Mouse (Mus musculus) MEL (cell line): ENCODE measurements around the gene March2. TPM values are rescaled to one million over a fixed set of nuclear protein-coding genes. Genes with fewer than 3 reads are reported as not detected.
A peak's percentile ranks its signal among the peaks of the same experiment; 100 is the strongest.

Experiments
- DNase-seq: peaks from one replicate; pipeline ENCODE4 v3.0.0; 2011; ENCODE audit warnings: low read depth, low spot score
- H3K27ac ChIP-seq: 2 replicates; pipeline ENCODE4 v1.5.1; 2012; ENCODE audit warnings: low read depth, mild to moderate bottlenecking, control low read depth, low read length, moderate library complexity; ENCODE audit not compliant: control insufficient read depth
- H3K27me3 ChIP-seq, 2 experiments: fragments of 150-350 bp in 1 of 2; sonication (generic) in 1 of 2; 2 replicates each; pipeline ENCODE4 v1.6.1; 2012; ENCODE audit warnings: low read length in 2 of 2, mild to moderate bottlenecking in 2 of 2, improper control_type of control experiment in 1 of 2, moderate library complexity in 1 of 2; ENCODE audit not compliant: insufficient read depth in 2 of 2, control insufficient read depth in 1 of 2
- H3K36me3 ChIP-seq, 2 experiments: 2 replicates each; pipeline ENCODE4 v1.6.1; 2012 to 2014; ENCODE audit warnings: low read length in 2 of 2, improper control_type of control experiment in 1 of 2, inconsistent platforms in 1 of 2, mild to moderate bottlenecking in 1 of 2; ENCODE audit not compliant: insufficient read depth in 2 of 2, control insufficient read depth in 1 of 2
- H3K4me1 ChIP-seq, 2 experiments: fragments of 150-350 bp in 1 of 2; sonication (generic) in 1 of 2; 2 replicates each; pipeline ENCODE4 v1.6.1; 2012; ENCODE audit warnings: low read length in 2 of 2, improper control_type of control experiment in 1 of 2, mild to moderate bottlenecking in 1 of 2; ENCODE audit not compliant: insufficient read depth in 2 of 2, control insufficient read depth in 1 of 2
- H3K4me3 ChIP-seq, 2 experiments: fragments of 150-350 bp in 1 of 2; sonication (generic) in 1 of 2; 2 replicates each; pipeline ENCODE4 v1.5.1; 2012; ENCODE audit warnings: low read depth in 2 of 2, low read length in 2 of 2, mild to moderate bottlenecking in 2 of 2, moderate library complexity in 2 of 2, control low read depth in 1 of 2, improper control_type of control experiment in 1 of 2; ENCODE audit not compliant: control insufficient read depth in 1 of 2, insufficient read depth in 1 of 2
- H3K79me2 ChIP-seq: 2 replicates; pipeline ENCODE4 v1.6.1; 2012; ENCODE audit warnings: mild to moderate bottlenecking, low read length, moderate library complexity; ENCODE audit not compliant: control insufficient read depth, poor library complexity, insufficient read depth
- H3K9ac ChIP-seq: 2 replicates; pipeline ENCODE4 v1.6.1; 2012; ENCODE audit warnings: low read depth, mild to moderate bottlenecking, control low read depth, low read length, moderate library complexity; ENCODE audit not compliant: control insufficient read depth, poor library complexity, severe bottlenecking
- H3K9me3 ChIP-seq: fragments of 150-350 bp; sonication (generic); replicated peaks from 2 replicates; pipeline ENCODE4 v1.6.1; 2012; ENCODE audit warnings: mild to moderate bottlenecking, low read length, improper control_type of control experiment, moderate library complexity; ENCODE audit not compliant: insufficient read depth
- BHLHE40 ChIP-seq: IDR thresholded peaks from 2 replicates; pipeline ENCODE4 v1.6.1; 2012; ENCODE audit warnings: low read depth, mild to moderate bottlenecking, inconsistent platforms, low read length, improper control_type of control experiment, borderline replicate concordance
- CTCF ChIP-seq, 3 experiments: IDR thresholded peaks in 2 of 3; conservative IDR thresholded peaks in 1 of 3; 2 replicates each; pipeline ENCODE4 v1.5.1; 2011 to 2012; ENCODE audit warnings: low read length in 3 of 3, low read depth in 2 of 3, mild to moderate bottlenecking in 2 of 3, improper control_type of control experiment in 1 of 3, inconsistent platforms in 1 of 3, mixed read lengths in 1 of 3, moderate library complexity in 1 of 3; ENCODE audit not compliant: control insufficient read depth in 1 of 3, insufficient read depth in 1 of 3, poor library complexity in 1 of 3, severe bottlenecking in 1 of 3
- ELF1 ChIP-seq: IDR thresholded peaks from 2 replicates; pipeline ENCODE4 v1.6.1; 2014; ENCODE audit warnings: low read depth, mild to moderate bottlenecking, inconsistent platforms, low read length, improper control_type of control experiment, moderate library complexity
- ETS1 ChIP-seq: IDR thresholded peaks from 2 replicates; pipeline ENCODE4 v1.6.1; 2012; ENCODE audit warnings: low read depth, mild to moderate bottlenecking, inconsistent platforms, low read length, improper control_type of control experiment, moderate library complexity
- GABPA ChIP-seq: IDR thresholded peaks from 2 replicates; pipeline ENCODE4 v1.6.1; 2012; ENCODE audit warnings: low read depth, mild to moderate bottlenecking, inconsistent platforms, low read length, improper control_type of control experiment, moderate library complexity
- HCFC1 ChIP-seq: IDR thresholded peaks from 2 replicates; pipeline ENCODE4 v1.6.1; 2012; ENCODE audit warnings: low read depth, mild to moderate bottlenecking, inconsistent platforms, low read length, improper control_type of control experiment, moderate library complexity
- MAX ChIP-seq: IDR thresholded peaks from 2 replicates; pipeline ENCODE4 v1.6.1; 2011; ENCODE audit warnings: low read length, improper control_type of control experiment
- MEF2A ChIP-seq: IDR thresholded peaks from 2 replicates; pipeline ENCODE4 v1.6.1; 2014; ENCODE audit warnings: low read depth, mild to moderate bottlenecking, inconsistent platforms, low read length, improper control_type of control experiment; ENCODE audit not compliant: poor library complexity, insufficient replicate concordance, severe bottlenecking; ENCODE audit errors: extremely low read depth
- MXI1 ChIP-seq: IDR thresholded peaks from 2 replicates; pipeline ENCODE4 v1.6.1; 2011; ENCODE audit warnings: mild to moderate bottlenecking, low read depth, low read length, improper control_type of control experiment
- MYB ChIP-seq: IDR thresholded peaks from 2 replicates; pipeline ENCODE4 v1.6.1; 2011; ENCODE audit warnings: mild to moderate bottlenecking, low read depth, low read length, improper control_type of control experiment
- MYC ChIP-seq: IDR thresholded peaks from 2 replicates; pipeline ENCODE4 v1.6.1; 2011; ENCODE audit warnings: low read depth, mild to moderate bottlenecking, low read length, improper control_type of control experiment, moderate library complexity
- NELFE ChIP-seq: IDR thresholded peaks from 2 replicates; pipeline ENCODE4 v1.6.1; 2011; ENCODE audit warnings: low read depth, low read length, improper control_type of control experiment
- NRF1 ChIP-seq: IDR thresholded peaks from 2 replicates; pipeline ENCODE4 v1.6.1; 2014; ENCODE audit warnings: low read depth, mild to moderate bottlenecking, inconsistent platforms, low read length, improper control_type of control experiment, moderate library complexity; ENCODE audit not compliant: poor library complexity, insufficient read depth, severe bottlenecking
- POLR2A ChIP-seq, 2 experiments: IDR thresholded peaks; 2 replicates each; pipeline ENCODE4 v1.6.1; 2011 to 2012; ENCODE audit warnings: low read length in 2 of 2, mild to moderate bottlenecking in 2 of 2, control low read depth in 1 of 2, improper control_type of control experiment in 1 of 2, low read depth in 1 of 2, moderate library complexity in 1 of 2; ENCODE audit not compliant: control insufficient read depth in 1 of 2, insufficient read depth in 1 of 2, poor library complexity in 1 of 2
- POLR2AphosphoS5 ChIP-seq: IDR thresholded peaks from 2 replicates; pipeline ENCODE4 v1.6.1; 2012; ENCODE audit warnings: low read depth, borderline replicate concordance, mild to moderate bottlenecking, inconsistent platforms, low read length, moderate library complexity, mixed read lengths
- RAD21 ChIP-seq: IDR thresholded peaks from 2 replicates; pipeline ENCODE4 v1.6.1; 2011; ENCODE audit warnings: mild to moderate bottlenecking, low read depth, low read length, improper control_type of control experiment
- SIN3A ChIP-seq: IDR thresholded peaks from 2 replicates; pipeline ENCODE4 v1.6.1; 2012; ENCODE audit warnings: low read length, improper control_type of control experiment, inconsistent platforms
- SMC3 ChIP-seq: IDR thresholded peaks from 2 replicates; pipeline ENCODE4 v1.6.1; 2011; ENCODE audit warnings: low read depth, low read length, improper control_type of control experiment
- TCF12 ChIP-seq: IDR thresholded peaks from 2 replicates; pipeline ENCODE4 v1.6.1; 2014; ENCODE audit warnings: low read depth, mild to moderate bottlenecking, inconsistent platforms, low read length, improper control_type of control experiment, moderate library complexity
- UBTF ChIP-seq: IDR thresholded peaks from 2 replicates; pipeline ENCODE4 v1.6.1; 2012; ENCODE audit warnings: low read depth, mild to moderate bottlenecking, inconsistent platforms, low read length, improper control_type of control experiment, moderate library complexity, borderline replicate concordance; ENCODE audit not compliant: insufficient read depth
- USF1 ChIP-seq: IDR thresholded peaks from 2 replicates; pipeline ENCODE4 v1.6.1; 2014; ENCODE audit warnings: low read depth, mild to moderate bottlenecking, inconsistent platforms, low read length, improper control_type of control experiment, moderate library complexity
- USF2 ChIP-seq, 2 experiments: IDR thresholded peaks; 2 replicates each; pipeline ENCODE4 v1.6.1; 2011 to 2012; ENCODE audit warnings: improper control_type of control experiment in 2 of 2, low read length in 2 of 2, borderline replicate concordance in 1 of 2, inconsistent platforms in 1 of 2, low read depth in 1 of 2, mild to moderate bottlenecking in 1 of 2; ENCODE audit not compliant: insufficient read depth in 1 of 2
- ZKSCAN1 ChIP-seq: IDR thresholded peaks from 2 replicates; pipeline ENCODE4 v1.6.1; 2012; ENCODE audit warnings: low read depth, mild to moderate bottlenecking, inconsistent platforms, low read length, improper control_type of control experiment, moderate library complexity
- ZMIZ1 ChIP-seq: IDR thresholded peaks from 2 replicates; pipeline ENCODE4 v1.6.1; 2012; ENCODE audit warnings: low read depth, mild to moderate bottlenecking, inconsistent platforms, low read length, improper control_type of control experiment, moderate library complexity
- polyA plus RNA-seq, 2 experiments: library from polyadenylated mRNA; stranded (reverse) in 1 of 2; unstranded in 1 of 2; fragments of >175 nt in 1 of 2; fragments of >200 nt in 1 of 2; gene quantifications; 2 replicates each; pipeline versions ENCODE4 v1.2.1 to v1.2.4; 2012; ENCODE audit warnings: low replicate concordance in 2 of 2, low read depth in 1 of 2; ENCODE audit not compliant: insufficient read length in 2 of 2, insufficient read depth in 1 of 2, missing spikeins in 1 of 2
- total RNA-seq: library from RNA; depleted of rRNA; stranded (reverse); fragments of 300-350 nt; gene quantifications from 2 replicates; pipeline ENCODE4 v1.2.3, GENCODE M21; 2012

Gene March2
- total and polyA plus RNA-seq, 3 experiments = 10.9 to 18.8 TPM; not detected in 1

DNA sequence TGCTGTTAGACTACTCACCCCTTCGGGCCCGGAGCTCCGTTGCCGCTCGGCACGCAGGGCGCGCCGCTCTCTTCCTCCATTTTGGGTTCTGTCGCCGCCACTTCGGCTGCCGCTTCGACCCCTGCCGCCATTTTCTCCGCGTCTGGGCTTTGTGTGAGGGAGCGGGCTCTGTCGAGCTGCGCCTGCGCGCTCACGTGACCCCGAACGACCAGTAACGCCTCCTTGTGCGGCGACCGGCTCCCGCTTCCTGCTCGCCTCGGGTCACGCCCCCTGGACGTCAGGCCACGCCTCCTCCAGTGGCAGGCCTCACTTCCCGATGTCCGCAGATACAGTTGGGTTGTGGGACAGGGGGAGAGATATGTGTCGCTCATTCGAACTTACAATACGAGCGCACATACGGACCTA is 33.2 kb downstream of the March2 start (continued):
- TF ChIP-seq GABPA (no peak), MXI1 (no peak), POLR2AphosphoS5 (no peak), ZKSCAN1 (no peak), ETS1 (no peak), NRF1 (peak; percentile 90), MYB (peak; percentile 63), RAD21 (no peak)

DNA sequence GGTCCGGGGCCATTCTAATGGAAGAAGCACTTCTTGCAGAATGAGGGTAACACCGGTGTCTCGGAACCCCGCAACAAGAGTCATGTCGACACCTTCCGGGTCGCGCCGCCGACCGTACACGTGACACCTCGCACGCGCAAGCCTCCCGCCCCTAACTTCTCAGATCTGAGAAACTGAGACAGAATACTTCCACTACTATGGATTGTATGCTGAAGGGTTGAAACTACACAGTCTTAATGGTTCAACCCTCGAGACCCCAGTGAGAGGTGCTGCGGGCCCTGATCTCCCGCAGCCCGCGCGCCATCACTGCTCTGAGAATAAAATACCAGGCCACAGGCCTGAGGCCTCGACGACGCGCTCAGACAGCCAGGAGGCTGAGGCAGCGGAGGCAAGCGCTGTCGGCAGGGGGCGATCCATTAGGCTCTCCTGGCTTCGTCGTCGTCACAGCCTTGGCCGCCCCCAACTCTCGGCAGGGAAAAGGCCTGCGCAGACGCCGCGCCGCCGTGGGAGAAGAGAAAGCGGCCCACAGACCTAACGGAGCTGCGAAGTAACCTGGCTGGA is 33.7 kb downstream of the March2 start:
- peak; percentile 86 for DNase-seq
- peak overlapping the region; percentile 80 to 82 for H3K4me3 ChIP-seq
- H3K27ac ChIP-seq = peak overlapping the region; percentile 83
- H3K27me3 ChIP-seq = no peaks in the 10 kb centered on the region
- TF ChIP-seq MYC (peak; percentile 85), RAD21 (no peak), SMC3 (no peak), MAX (peak; percentile 90), BHLHE40 (peak; percentile 77; the same call in 1 of the 2 replicates), ETS1 (no peak), USF1 (peak; percentile 92), HCFC1 (peak; percentile 57; the same call in 1 of the 2 replicates), TCF12 (no peak), NELFE (no peak), SIN3A (peak; percentile 36; the same call in 1 of the 2 replicates), MEF2A (no peak), ZMIZ1 (no peak), ELF1 (peak; percentile 74), UBTF (no peak), CTCF (IDR thresholded peaks at IDR 0.05 in 2 of 3, conservative IDR thresholded peaks at IDR 0.05 in 1 of 3; ENCODE audit: control insufficient read depth in 1 of 3, insufficient read depth in 1 of 3, low read depth in 2 of 3, low read length in 3 of 3, poor library complexity in 1 of 3, severe bottlenecking in 1 of 3) (peak in 2 of 3 experiments; percentile 20 to 38; a peak in 3 of 6 replicates), GABPA (no peak), MXI1 (peak; percentile 93), POLR2A (IDR thresholded peaks at IDR 0.05; ENCODE audit: control insufficient read depth in 1 of 2, insufficient read depth in 1 of 2, low read depth in 1 of 2, low read length in 2 of 2, poor library complexity in 1 of 2) (0 out of 4 replicates have a peak, but pooled peaks of 1 of the 2 experiments have one; percentile 2), USF2 (IDR thresholded peaks at IDR 0.05; ENCODE audit: borderline replicate concordance in 1 of 2, insufficient read depth in 1 of 2, low read depth in 1 of 2, low read length in 2 of 2) (peak in 1 of 2 experiments; percentile 59; a peak in 1 of 4 replicates)
- H3K4me1 ChIP-seq = peaks cover 12 to 19% of the 10 kb centered on the region in 2 experiments
- peaks cover 9 to 44% of the 10 kb centered on the region in 2 experiments for H3K36me3 ChIP-seq
- no peaks in the 10 kb centered on the region for H3K9me3 ChIP-seq
- H3K9ac ChIP-seq = peak overlapping the region; percentile 96
- H3K79me2 ChIP-seq = peaks cover 47% of the 10 kb centered on the region
